Mouse (Mus musculus) C2C12 (cell line): ENCODE measurements around the gene Fbxo21.

ENCODE experiments used
- CTCF ChIP-seq: IDR thresholded peaks from one replicate; pipeline ENCODE4 v1.5.1; 2011; ENCODE audit not compliant: control insufficient read depth, insufficient read depth, insufficient read length
- USF1 ChIP-seq: IDR thresholded peaks from one replicate; pipeline ENCODE4 v1.6.1; 2011; ENCODE audit warnings: low read depth, mild to moderate bottlenecking, control low read depth, moderate library complexity

- TF ChIP-seq CTCF = no peak
- no peak for TF ChIP-seq USF1
These were observed 70.7 kb downstream of the Fbxo21 start for GRCm38 (mm10) chr5:118047091-118047757.
